Mouse (Mus musculus): ENCODE data around the gene Ankef1.

- TF ChIP-seq POLR2AphosphoS2 (IDR thresholded peaks at IDR 0.05; ENCODE audit: low read length) (no peak), EP300 (IDR thresholded peaks at IDR 0.05; ENCODE audit: low read depth in 1 of 2, low read length in 2 of 2) (no peak), POLR2A (IDR thresholded peaks at IDR 0.05; ENCODE audit: control insufficient read depth in 1 of 2, insufficient read depth in 1 of 2, low read depth in 1 of 2, low read length in 2 of 2, poor library complexity in 1 of 2) (no peak), USF2 (IDR thresholded peaks at IDR 0.05; ENCODE audit: borderline replicate concordance in 1 of 2, insufficient read depth in 1 of 2, low read depth in 1 of 2, low read length in 2 of 2) (no peak), CTCF (IDR thresholded peaks at IDR 0.05 in 2 of 3, conservative IDR thresholded peaks at IDR 0.05 in 1 of 3; ENCODE audit: control insufficient read depth in 1 of 3, insufficient read depth in 1 of 3, low read depth in 2 of 3, low read length in 3 of 3, poor library complexity in 1 of 3, severe bottlenecking in 1 of 3) (peak; percentile 6 to 38 (median 18); a peak in 4 of 6 replicates), ELF1 (IDR thresholded peaks at IDR 0.05; ENCODE audit: low read depth, low read length) (no peak), MAFK (IDR thresholded peaks at IDR 0.05; ENCODE audit: borderline replicate concordance, low read depth, low read length) (no peak), ZMIZ1 (IDR thresholded peaks at IDR 0.05; ENCODE audit: low read depth, low read length) (no peak)
These were observed 56.3 kb downstream of the Ankef1 start for GRCm38 (mm10) chr2:136558020-136558419.
